Mouse (Mus musculus) gastrocnemius, postnatal 36 days (tissue): ENCODE results near the gene Sugct. TPM values are rescaled to one million over a fixed set of nuclear protein-coding genes. Genes with fewer than 3 reads are reported as not detected.

Source experiments
- DNase-seq, 2 experiments: peaks; one replicate each; pipeline ENCODE4 v3.0.0; 2022
- intact Hi-C: fragments of 180-260 bp; cut with DNase I; formaldehyde crosslinking; loops from one replicate; pipeline ENCODE4 v1.15.1; 2025
- total RNA-seq, 2 experiments: library from RNA; stranded (reverse); gene quantifications; 2 replicates each; pipeline ENCODE4 v1.2.3; 2021

Gene Sugct
- total RNA-seq, 2 experiments from 2014 or later = 0.96 to 1.0 TPM

- DNase-seq = no peak
- intact Hi-C loops = no loop called here
These were observed 393.8 kb downstream of the Sugct start for GRCm38 (mm10) chr13:17301590-17301989.

GRCm38 (mm10) chr13:17297462-17298005, 397.8 kb downstream of the Sugct start:
- intact Hi-C loops = no loop called here

GRCm38 (mm10) chr13:17296912-17297311, 398.4 kb downstream of the Sugct start:
- no peak for DNase-seq
- intact Hi-C loops = no loop called here

More at GRCm38 (mm10) chr13:17297462-17298005, 397.8 kb downstream of the Sugct start:
- no peak for DNase-seq

- DNase-seq = no peak
- intact Hi-C loops = no loop called here
These were observed 398.9 kb downstream of the Sugct start for GRCm38 (mm10) chr13:17296460-17296859.

GRCm38 (mm10) chr13:17291057-17291456, 404.3 kb downstream of the Sugct start:
- no peak for DNase-seq
- intact Hi-C loops = no loop called here

GRCm38 (mm10) chr13:17288377-17288776, 407.0 kb downstream of the Sugct start:
- DNase-seq = no peak
- intact Hi-C loops = no loop called here

- intact Hi-C loops = no loop called here
- peak; percentile 18 to 32 for DNase-seq
These were observed 449.4 kb downstream of the Sugct start for GRCm38 (mm10) chr13:17245936-17246335.

- DNase-seq = no peak
- intact Hi-C loops = no loop called here
These were observed 478.8 kb downstream of the Sugct start for GRCm38 (mm10) chr13:17216524-17216923.

- intact Hi-C loops = no loop called here
- no peak for DNase-seq
These were observed 482.7 kb downstream of the Sugct start for GRCm38 (mm10) chr13:17212681-17213080.

GRCm38 (mm10) chr13:17190180-17190762, 505.1 kb downstream of the Sugct start:
- intact Hi-C loops = no loop called here
- no peak for DNase-seq

- no peak for DNase-seq
- intact Hi-C loops = no loop called here
These were observed 510.1 kb downstream of the Sugct start for GRCm38 (mm10) chr13:17185253-17185652.

- no peak for DNase-seq
- intact Hi-C loops = no loop called here
These were observed 529.4 kb downstream of the Sugct start for GRCm38 (mm10) chr13:17165917-17166316.

GRCm38 (mm10) chr13:17164721-17165120, 530.6 kb downstream of the Sugct start:
- intact Hi-C loops = no loop called here
- no peak for DNase-seq

- intact Hi-C loops = no loop called here
- no peak for DNase-seq
These were observed 548.8 kb downstream of the Sugct start for GRCm38 (mm10) chr13:17146441-17146992.

- intact Hi-C loops = no loop called here
- DNase-seq = no peak
These were observed 579.3 kb downstream of the Sugct start for GRCm38 (mm10) chr13:17116073-17116472.

GRCm38 (mm10) chr13:17102372-17102771, 593.0 kb downstream of the Sugct start:
- no peak for DNase-seq
- intact Hi-C loops = no loop called here

GRCm38 (mm10) chr13:17086547-17086946, 608.8 kb downstream of the Sugct start:
- DNase-seq = no peak
- intact Hi-C loops = no loop called here

- DNase-seq = no peak
- intact Hi-C loops = no loop called here
These were observed 609.2 kb downstream of the Sugct start for GRCm38 (mm10) chr13:17086146-17086545.

- intact Hi-C loops = no loop called here
- no peak for DNase-seq
These were observed 610.2 kb downstream of the Sugct start for GRCm38 (mm10) chr13:17084946-17085852.

GRCm38 (mm10) chr13:17081618-17082017, 613.7 kb downstream of the Sugct start:
- intact Hi-C loops = no loop called here
- DNase-seq = no peak

GRCm38 (mm10) chr13:17065552-17065951, 629.8 kb downstream of the Sugct start:
- intact Hi-C loops = no loop called here
- DNase-seq = no peak
